Mouse (Mus musculus) gastrocnemius, postnatal 10 days (tissue): ENCODE measurements at regions not wholly inside any gene's neighbourhood (a gene's known extent, or its start where the extent isn't known, plus 50 kb on each side); places are given as distances from the start of the nearest gene placed in this dataset.
A peak's percentile ranks its signal among the peaks of the same experiment; 100 is the strongest.

Source experiments
- DNase-seq: peaks from one replicate; pipeline ENCODE4 v3.0.0; 2021; ENCODE audit warnings: mixed read lengths

DNA sequence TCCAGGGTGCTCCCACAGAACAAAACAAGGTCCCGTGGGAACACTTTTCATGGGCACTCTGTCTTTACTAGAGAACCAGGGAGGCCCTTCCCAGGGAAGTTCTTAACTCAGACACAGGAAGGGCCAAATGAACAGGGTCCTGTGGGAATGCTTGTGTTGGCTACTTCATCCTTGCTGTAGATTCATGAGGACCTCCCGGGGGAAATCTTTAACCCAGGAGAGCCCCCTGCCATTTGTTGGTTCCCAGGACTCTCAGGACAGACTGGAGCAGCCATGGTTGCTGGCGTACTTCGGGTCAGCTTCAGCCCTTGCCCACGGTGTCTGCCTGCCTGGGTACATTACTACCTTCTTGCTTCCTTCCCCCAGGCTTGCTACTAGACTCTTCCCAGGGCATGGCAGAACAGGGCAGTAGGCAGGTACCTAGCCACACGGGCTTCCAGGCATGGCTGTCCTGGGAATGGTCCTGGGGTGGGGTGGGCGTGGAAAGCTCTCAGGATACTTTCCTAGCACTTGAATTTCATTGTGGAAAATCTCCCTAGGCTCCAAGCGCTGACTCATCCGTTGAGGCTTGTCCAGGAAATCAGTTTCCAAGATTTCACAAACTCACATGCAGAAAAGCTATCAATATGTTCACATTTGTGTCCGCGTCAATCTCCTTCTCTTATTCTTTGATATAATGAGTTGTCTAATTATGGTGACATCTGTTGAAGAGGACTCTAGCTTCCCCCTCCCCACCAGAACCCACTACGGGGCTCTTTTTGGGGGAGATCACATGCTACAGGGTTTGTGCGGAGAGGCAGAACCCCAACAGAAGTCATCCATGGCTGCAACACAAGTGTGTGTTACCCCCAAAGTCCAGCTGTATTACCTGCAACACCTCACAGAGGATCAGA is 148.6 kb downstream of the Sec61b start:
- no peak for DNase-seq

DNA sequence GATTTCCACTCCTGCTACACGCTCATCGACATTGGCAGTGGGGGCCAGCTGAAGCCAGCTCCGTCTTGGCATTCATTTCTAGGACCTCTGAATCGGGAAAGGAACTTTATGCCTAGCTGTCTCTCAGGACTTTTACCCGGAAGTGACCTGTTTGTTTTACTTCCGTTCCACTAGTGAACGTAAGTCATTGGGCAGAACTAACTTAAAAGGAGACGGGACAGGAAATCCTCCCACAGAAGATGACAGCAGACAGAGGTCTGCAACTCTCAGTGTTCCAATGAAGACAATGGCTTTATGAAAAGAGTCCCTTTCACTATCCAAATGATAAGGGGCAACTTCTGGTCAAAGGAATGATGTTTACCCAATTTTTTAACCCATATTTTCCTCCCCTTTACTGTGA is 155.5 kb downstream of the Sec61b start:
- DNase-seq, result no peak

DNA sequence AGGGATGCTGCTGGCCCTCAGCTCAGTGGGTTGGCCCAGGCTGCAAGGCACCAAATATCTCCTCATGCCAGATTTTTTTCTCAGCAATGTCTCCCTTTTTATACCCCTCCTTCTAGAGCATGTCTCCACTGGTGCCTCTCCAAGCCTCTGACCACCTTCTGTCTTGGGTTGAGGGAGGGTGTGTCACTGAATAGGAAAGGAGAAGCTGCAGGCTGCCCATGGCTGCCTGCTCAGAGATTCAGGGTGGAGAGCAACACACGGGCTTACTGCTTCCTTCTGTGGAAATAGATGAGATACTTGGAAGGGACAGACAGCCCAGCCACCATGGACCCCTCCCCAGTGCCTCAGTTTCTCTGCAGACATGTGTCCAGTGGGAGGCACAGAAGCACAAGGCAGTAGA is 156.0 kb downstream of the Sec61b start:
- no peak for DNase-seq

DNA sequence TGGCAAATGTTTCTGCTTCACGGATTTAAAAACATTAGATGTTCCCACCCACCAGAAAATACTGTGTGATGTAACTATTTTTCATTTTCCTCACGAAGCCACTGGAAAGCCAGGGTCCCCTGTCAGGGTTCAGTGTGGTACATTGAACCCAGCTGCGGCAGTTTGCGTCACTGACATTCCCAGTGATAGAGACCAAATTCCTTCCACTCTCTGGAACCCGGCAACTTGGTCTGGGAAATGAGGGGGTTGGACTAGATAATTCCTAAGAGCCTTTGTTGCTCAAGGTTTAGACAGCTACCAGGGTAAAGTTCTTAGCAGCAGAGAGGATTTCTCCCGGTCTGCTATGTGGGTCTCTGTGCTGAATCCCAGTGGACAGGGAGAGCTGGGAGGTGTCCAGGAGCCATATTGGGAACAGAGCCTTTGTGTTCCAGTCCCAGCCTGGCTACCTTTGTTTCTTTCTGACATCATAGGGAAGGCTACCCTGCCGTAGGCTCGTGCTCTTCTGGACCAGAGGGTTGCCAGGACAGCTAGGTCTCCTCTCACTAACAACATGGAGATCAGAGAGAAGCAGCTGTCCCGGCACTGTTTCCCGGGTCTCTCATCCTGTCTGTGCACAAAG is 164.5 kb downstream of the Sec61b start:
- DNase-seq, result no peak

DNA sequence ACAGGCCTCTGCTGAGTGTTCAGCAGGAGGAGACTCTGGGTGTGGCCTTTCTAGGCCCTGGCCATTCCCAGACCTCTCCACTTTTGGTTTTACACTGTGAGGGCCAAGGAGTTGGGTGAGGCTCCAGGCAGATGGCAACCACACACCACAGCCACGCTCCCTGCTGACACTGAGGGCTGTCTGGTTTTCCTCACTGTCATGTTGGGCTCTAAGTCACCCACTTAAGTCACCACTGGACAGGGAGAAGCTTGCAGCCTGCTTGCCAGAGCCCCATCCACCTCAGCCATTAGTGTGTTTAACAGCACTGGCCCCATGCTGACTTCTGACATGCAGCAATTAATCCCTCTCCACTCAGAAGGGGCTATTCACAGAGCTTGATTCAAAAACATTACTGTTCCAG is 170.6 kb downstream of the Sec61b start:
- DNase-seq, result no peak

- DNase-seq, result no peak
Observed at GRCm38 (mm10) chr4:47648701-47649100, 174.2 kb downstream of the Sec61b start.

DNA sequence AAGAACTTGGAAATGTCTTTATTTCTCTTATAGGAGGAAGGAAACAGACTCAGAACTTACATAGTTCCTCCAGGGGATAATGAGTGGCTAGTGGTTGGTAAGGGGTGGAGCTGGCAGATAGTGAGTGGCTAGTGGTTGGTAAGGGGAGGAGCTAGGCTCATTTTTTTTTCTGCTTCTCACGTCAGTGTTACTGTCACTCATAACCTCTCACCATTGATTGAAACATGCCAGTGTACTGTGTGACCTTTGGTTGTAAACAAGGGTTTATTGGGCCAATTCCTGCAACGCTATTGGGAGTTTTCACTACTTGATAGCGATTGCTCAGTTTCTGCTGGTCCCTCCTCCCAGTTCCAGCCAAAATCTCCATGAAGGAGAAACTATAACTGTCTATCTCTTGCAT is 175.5 kb downstream of the Sec61b start:
- no peak for DNase-seq

DNA sequence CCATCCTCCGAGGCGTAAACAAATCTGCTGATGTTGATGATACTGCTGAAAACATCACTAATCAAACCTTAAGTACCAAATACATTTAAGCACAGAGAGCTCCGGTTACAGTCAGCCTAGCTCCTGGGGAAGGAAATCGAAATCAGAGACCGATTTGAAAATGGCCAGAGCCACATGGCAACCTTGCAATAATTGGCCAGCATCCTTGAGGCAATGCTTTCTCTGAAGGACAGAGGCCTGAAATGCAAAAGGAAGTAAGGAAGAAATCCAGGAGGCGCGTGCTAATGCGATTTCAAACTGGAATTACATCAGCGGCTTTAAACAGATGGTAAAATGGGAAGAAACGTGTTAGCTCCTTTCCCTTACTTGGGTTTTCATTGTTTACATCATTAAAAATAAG is 177.1 kb downstream of the Sec61b start:
- no peak for DNase-seq

DNA sequence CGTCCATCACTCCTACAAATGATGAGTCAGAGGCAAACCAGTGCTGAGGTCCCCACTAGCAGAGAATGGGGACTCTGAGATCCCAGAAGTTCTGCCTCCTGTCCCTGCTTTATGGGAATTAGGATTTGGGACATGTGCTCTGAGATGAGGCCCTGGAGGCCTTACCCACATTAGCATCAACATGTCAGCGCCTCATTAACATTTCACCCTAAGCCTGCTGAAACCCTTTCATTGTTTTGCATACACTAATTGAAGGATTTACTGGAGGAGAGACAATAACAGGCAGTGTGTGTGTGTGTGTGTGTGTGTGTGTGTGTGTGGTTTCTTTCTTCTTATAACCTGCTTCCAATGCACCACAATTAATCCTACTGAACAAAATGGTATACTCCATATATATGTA is 178.7 kb downstream of the Sec61b start:
- no peak for DNase-seq

DNA sequence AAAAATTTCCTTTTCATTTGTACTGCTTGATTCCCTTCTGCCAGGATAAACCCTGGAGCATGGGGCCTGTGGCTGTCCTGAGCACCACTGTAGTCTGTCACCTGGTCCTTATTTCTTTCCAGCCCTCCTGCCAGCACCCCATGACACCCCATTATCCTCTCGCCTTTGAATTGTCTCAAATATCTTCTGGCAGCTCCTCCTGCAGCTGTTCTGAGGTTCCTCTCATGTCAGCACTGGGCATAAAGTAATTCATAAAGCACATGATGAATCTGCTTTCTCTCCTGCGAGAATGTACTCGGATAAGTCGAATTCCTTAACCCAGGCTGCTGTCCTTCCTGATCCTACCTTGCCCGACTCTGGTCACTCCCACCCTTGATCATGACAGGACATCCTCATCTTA is 195.1 kb downstream of the Sec61b start:
- DNase-seq, result no peak

DNA sequence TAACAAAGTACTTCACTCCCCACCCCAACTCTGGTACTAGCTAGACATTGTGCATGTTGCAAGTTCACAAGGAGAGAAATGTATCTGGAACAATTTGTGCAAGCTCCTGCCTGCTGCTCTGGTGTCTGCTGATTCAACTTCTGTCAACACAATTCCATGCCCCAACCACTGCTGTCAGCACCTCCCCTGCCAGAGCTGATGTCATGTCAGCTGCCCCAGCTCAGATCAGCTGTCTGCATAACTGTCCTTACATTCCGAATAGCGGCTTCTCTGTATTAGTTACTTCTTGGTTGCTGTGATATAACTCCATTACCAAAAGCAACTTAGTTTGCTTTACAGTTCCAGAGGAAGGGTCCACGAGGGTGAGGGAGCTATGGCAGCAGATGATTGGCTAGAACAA is 196.0 kb downstream of the Sec61b start:
- peak; percentile 50 for DNase-seq

- no peak for DNase-seq
Observed at GRCm38 (mm10) chr4:47671362-47671761, 196.9 kb downstream of the Sec61b start.

GRCm38 (mm10) chr4:47681141-47681540 is 206.7 kb downstream of the Sec61b start:
- DNase-seq, result no peak

- DNase-seq, result no peak
Observed at GRCm38 (mm10) chr4:47691207-47691606, 216.7 kb downstream of the Sec61b start.

DNA sequence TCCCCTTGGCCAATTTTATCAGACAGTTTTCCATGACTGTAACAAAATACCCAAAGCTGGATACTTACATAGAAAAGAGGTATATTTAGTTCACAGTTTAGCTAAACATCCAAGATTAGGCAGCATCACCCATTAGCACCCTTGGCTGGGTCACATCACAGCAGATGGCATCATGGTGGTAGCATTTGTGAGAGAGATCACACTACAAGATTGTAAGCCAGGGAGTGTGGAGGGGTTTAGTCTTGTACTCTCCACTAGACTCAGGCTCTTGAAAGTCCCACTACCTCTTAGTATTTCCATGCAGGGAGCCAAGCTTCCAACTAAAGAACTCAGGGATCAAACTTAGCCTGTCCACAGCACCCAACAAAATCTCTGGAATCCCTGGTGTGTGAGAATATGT is 218.2 kb downstream of the Sec61b start:
- no peak for DNase-seq

- no peak for DNase-seq
Observed at GRCm38 (mm10) chr4:47693221-47693620, 218.8 kb downstream of the Sec61b start.

DNA sequence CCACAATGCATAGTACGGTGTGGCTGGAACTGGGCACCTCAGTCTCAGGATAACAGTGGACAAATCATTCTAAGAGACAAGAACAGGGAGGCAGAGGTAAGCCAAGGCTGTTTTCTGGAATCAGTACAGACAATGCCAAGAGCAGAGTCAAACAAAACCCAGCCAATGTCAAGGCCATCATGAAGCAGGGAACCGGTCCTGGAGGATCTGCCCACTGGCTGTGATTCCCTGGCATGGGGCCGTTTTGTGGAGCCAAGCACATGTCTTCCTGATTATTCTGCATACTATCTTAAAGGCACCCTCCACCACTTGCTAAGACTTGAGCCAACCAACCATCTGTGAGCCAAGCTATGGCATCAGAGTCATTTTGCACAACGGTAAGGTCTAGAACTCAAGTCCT is 222.6 kb downstream of the Sec61b start:
- no peak for DNase-seq

GRCm38 (mm10) chr4:47698514-47698913 is 224.1 kb downstream of the Sec61b start:
- no peak for DNase-seq

GRCm38 (mm10) chr4:47698926-47699325 is 224.5 kb downstream of the Sec61b start:
- no peak for DNase-seq

DNA sequence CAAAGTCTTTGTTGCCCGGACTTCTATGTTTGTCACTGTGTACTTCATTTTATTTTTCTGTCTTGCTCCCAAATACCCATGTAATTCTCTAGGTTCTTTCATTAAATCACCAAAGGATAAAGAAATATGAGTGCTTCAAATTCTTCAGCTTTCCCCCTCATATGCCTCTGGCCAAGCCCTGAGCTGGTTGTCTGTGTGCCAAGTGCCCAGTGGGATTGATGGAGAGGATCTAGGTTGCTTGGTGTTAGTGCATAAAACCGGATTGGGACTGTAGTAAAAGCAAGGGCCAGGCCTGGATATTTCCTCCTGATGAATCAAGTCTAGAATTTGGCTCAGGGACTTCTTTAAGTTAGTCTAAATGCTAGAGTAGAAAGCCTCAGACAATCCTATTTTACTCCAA is 229.0 kb downstream of the Sec61b start:
- DNase-seq, result no peak

- no peak for DNase-seq
Observed at GRCm38 (mm10) chr4:47704607-47705006, 230.1 kb downstream of the Sec61b start.

DNA sequence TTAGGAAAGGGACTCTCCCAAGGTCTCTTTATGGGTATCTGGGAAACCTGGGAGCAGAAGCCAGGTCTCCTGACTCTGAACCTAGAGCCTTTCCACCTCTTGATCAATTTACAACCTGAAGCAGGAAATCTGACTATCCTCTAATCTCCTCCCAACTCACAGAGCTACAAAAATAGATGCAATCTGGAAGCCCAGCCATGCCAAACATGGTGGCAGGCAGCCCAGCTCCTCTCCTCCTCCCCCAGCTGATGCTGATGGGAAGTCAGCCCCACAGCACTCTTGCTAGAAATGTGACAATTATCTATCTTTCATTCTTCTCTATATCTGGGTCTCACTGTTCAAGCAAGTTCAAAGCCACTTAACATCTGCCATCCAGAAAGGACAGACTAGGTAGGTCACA is 233.5 kb downstream of the Sec61b start:
- DNase-seq, result peak; percentile 40

DNA sequence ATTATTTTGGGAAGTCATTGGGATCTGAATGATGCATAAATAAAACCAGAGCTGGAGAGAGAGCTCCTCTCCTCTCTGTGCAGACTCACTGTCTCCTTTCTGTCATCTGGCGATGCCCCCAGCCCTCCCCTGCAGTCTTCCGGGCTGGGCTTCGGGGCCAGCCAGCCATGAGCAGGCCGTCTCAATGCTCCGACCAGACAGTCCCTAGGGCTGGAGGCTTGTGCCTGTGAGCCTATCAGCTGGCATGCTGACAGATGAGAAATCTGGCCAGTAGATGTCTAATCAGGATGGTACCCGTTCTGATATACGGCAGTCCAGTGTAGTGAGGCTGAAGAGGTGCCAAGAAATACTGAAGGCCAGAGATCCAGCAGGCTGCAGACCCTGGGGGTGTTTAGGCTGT is 238.9 kb downstream of the Sec61b start:
- no peak for DNase-seq
